Mouse (Mus musculus) E14TG2a.4 (cell line): ENCODE data around the gene AI413582.

Source experiments
- CTCF ChIP-seq: conservative IDR thresholded peaks from 2 replicates; pipeline ENCODE4 v1.5.1; 2014; ENCODE audit warnings: low read length
- NANOG ChIP-seq: IDR thresholded peaks from 2 replicates; pipeline ENCODE4 v1.6.1; 2014; ENCODE audit warnings: borderline replicate concordance, low read length, mixed read lengths

GRCm38 (mm10) chr17:27547253-27547868 is 18.2 kb downstream of the AI413582 start:
- no peak for TF ChIP-seq NANOG
- TF ChIP-seq CTCF, result no peak
